Mouse (Mus musculus) v-Abl transformed pro-B cells (cell line): ENCODE data around the gene Gata3.

ENCODE experiments used
- in situ Hi-C, 2 experiments: fragments of 400-800 bp; cut with MboI; formaldehyde crosslinking; loops; one replicate each; pipeline ENCODE4 v1.15.1; 2025; ENCODE audit not compliant: unreplicated experiment in 2 of 2

The Gata3 gene

GRCm38 (mm10) chr2:9889651-9890183 lies at the start of gene Gata3:
Gene Gata3 (minus strand): TSS chr2:9890034.
- in situ Hi-C loops = loop anchor here (5.0 to 25.0 kb wide), 4 partner anchors 113 to 1215 kb away; no protein-coding TSS in a partner anchor

- in situ Hi-C loops = no loop called here
These were observed 49.4 kb upstream of the Gata3 start for GRCm38 (mm10) chr2:9939250-9939649.

GRCm38 (mm10) chr2:9935965-9936364 lies 46.1 kb upstream of the Gata3 start:
- in situ Hi-C loops = no loop called here

GRCm38 (mm10) chr2:9926905-9927283 lies 37.1 kb upstream of the Gata3 start:
- in situ Hi-C loops = no loop called here

- in situ Hi-C loops = no loop called here
These were observed 36.5 kb upstream of the Gata3 start for GRCm38 (mm10) chr2:9926194-9926904.

GRCm38 (mm10) chr2:9918691-9919471 lies 29.0 kb upstream of the Gata3 start:
- in situ Hi-C loops = no loop called here

- in situ Hi-C loops = no loop called here
These were observed 27.8 kb upstream of the Gata3 start for GRCm38 (mm10) chr2:9917602-9918001.

DNA sequence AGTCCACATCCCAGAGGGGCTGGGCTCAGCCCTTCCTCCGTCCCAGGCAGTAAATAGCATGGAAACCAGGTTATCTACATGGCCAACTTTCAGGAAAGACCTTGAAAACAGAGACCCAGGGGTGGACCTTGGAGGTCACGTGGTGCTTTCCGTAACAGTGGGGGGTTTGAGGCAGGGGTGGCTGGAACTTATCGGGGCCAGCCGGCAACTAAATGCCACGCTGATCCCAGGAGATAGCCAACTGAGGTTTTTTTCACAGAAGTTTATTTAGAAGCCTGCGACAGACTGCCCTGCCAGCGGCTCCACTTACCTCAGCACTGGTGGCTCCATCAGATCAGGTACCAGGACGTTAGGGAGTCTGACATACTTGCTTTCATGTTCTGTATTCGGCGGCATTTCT lies 16.2 kb upstream of the Gata3 start:
- in situ Hi-C loops = no loop called here

DNA sequence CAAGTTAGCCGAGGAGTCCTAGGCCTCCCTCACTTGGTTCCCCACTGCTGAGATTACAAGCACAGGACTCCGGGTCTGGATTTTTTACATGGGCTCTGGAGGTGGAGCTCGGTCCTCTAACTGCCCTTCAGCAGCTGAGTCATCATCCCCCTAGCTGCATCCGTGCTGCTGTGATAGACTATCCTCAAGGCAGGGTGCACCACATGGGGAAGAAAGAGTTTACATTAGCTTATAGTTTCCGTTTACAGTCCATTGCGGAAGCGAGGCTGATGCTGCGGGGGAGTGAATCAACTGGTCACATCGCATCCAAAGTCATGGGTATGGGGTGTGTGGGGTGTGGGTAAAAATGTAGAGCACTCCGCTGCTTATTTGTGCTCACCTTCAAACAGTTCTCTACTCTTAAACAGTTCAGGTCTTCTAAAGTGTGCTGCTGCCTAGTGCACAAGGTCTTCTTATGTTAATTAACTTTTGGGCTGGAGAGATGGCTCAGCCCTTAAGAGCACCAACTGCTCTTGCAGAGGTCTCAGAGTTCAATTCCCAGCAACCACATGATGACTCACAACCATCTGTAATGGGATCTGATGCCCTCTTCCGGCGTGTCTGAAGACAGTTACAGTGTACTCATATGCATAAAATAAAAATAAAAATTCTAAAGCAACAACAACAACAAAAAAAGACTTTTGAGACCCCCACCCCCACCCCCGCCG lies 14.2 kb upstream of the Gata3 start:
- in situ Hi-C loops = no loop called here

- in situ Hi-C loops = loop anchor here (10.0 to 25.0 kb wide), 2 partner anchors 389 to 397 kb away; no protein-coding TSS in a partner anchor
These were observed 8.0 kb upstream of the Gata3 start for GRCm38 (mm10) chr2:9897846-9898245.

GRCm38 (mm10) chr2:9896097-9896770 lies 6.4 kb upstream of the Gata3 start:
- in situ Hi-C loops = loop anchor here (10.0 to 25.0 kb wide), 2 partner anchors 391 to 399 kb away; no protein-coding TSS in a partner anchor

GRCm38 (mm10) chr2:9894836-9895593 lies 5.2 kb upstream of the Gata3 start:
- in situ Hi-C loops = loop anchor here (10.0 to 25.0 kb wide), 2 partner anchors 392 to 400 kb away; no protein-coding TSS in a partner anchor

GRCm38 (mm10) chr2:9893272-9893953 lies 3.6 kb upstream of the Gata3 start:
- in situ Hi-C loops = loop anchor here (10.0 to 25.0 kb wide), 2 partner anchors 394 to 401 kb away; no protein-coding TSS in a partner anchor

DNA sequence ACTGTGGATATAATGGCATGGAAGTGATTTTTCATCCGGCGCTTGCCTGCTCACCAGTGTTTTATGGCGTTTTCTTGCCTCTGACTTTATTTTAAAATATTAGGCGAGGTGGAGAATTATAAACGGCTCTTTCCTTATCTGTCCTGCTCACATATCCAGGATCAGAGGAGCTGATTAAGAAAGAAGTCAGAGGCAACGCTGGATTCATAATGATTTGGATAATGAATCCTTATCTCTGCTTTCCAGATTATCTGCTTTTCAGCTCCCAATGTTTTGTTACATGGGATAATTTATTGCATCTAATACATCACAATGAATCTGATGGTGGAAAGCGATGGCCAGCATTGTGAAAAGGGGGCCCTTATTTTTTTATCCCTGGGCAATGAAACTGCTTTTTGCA lies 2.7 kb upstream of the Gata3 start:
- in situ Hi-C loops = loop anchor here (10.0 to 25.0 kb wide), 2 partner anchors 395 to 402 kb away; no protein-coding TSS in a partner anchor

DNA sequence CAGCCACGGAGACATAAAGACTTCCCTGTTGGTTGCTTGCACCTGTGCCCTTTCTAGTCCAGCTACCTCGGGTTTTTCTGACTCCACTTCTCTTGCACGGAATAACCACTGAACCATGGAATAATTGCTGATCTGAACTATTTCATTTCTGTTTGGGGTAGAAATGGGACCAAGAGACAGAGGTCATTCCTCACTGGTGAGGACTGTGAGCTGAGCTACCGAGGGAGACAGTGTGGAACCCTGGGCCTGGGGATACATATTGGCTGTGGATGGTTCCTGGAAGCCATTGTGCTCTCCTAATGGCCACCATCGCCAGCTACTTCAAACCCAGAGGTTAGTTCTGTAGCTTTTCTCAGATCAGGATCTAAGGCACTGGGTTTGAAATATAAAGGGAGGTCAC lies 1.1 kb upstream of the Gata3 start:
- in situ Hi-C loops = loop anchor here (10.0 to 25.0 kb wide), 2 partner anchors 396 to 404 kb away; no protein-coding TSS in a partner anchor

- in situ Hi-C loops = loop anchor here (10.0 to 25.0 kb wide), 2 partner anchors 397 to 405 kb away; no protein-coding TSS in a partner anchor
These were observed 417 bp upstream of the Gata3 start for GRCm38 (mm10) chr2:9890251-9890650.

- in situ Hi-C loops = loop anchor here (5.0 to 25.0 kb wide), 3 partner anchors 113 to 1214 kb away; no protein-coding TSS in a partner anchor
These were observed 752 bp downstream of the Gata3 start, which contains the start of gene 9230102O04Rik for GRCm38 (mm10) chr2:9888913-9889650. Gene 9230102O04Rik (minus strand): TSS chr2:9889540.

DNA sequence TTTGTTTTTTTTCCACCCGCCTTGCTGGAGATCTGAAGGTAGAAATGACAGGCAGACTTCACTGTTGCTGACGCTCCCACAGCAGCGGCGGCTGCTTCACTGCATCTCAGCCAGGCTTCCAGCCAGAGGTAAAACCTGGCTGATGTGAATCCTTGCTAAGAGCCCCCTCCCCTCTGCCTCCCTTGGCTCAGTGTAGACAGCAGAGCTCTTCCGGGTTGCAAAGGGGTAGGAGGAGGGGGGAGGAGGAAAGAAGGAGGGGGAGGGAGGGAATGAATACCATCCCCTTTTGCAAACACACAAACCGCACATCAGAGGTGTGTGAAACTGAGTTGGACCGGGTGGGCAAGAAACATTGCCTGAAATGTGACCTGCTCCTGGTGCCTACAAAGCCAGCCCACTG lies 2.2 kb downstream of the Gata3 start:
- in situ Hi-C loops = loop anchor here (5.0 to 25.0 kb wide), 3 partner anchors 115 to 1213 kb away; no protein-coding TSS in a partner anchor
